Mouse (Mus musculus): Measurements from ENCODE around the gene Selp. TPM values are rescaled to one million over a fixed set of nuclear protein-coding genes. Genes with fewer than 3 reads are reported as not detected.

Selp gene
- total RNA-seq, 2 experiments from 2014 or later = 2.0 TPM

DNA sequence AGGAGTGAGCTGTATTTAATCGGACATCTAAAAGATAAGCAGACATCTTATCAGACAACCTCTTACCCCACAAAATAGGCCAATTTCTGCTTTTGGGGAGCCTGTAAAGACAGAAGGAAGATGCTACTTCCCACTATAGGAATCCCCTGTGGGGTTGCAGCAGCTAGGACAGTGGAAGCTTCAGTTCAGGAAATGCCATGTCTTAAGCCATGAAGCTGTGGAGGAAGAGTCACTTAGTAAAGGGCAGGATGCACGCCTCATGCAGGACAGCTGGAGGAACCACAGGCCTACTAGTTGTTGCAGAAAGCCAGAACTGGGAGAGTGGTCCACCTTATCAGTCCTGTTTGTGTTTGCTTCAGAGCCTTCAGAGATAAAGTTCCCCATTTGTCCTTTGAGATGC lies 55.4 kb downstream of the Selp start:
- ATAC-seq (ENCODE audit: poor library complexity, severe bottlenecking) = peak; percentile 45

DNA sequence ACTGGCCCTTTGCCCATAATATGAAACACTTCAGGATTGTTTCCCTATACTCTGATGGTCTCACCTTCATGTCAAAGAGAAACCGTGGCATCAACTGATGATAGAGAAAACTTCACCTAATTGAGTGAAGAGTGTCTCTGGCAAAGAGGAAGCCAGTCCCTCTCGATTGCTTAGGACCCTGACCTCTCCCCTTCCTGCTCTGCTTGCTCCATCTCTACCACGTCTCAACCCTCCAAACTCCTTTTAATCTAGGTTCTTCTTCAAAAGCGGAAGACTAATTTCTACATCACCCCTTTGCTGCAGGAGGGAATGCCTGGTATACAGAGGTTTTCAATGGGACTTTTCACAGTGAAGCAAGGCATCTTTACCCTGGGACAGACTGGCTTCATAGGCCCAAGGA lies 58.1 kb downstream of the Selp start:
- ATAC-seq (ENCODE audit: poor library complexity, severe bottlenecking) = peak; percentile 88

DNA sequence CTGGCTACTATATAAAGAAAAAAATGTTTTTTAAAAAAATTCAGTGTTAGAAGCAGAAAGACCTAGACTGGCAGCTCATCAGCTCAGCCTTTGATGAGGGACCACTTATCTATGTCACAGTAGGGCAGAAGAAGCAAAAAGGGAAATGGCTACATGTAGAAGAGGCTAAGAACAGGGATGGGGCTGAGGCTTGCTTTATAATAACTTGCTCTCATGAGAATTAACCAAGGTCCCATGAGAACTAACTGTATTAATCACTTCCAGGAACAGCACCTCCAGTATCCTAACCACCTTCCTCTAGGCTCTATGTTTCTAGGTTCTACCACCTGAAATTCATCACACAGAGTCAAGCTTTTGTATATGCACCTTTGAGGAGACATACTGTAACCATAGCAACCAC lies 61.8 kb downstream of the Selp start:
- no peak for ATAC-seq (ENCODE audit: poor library complexity, severe bottlenecking)

DNA sequence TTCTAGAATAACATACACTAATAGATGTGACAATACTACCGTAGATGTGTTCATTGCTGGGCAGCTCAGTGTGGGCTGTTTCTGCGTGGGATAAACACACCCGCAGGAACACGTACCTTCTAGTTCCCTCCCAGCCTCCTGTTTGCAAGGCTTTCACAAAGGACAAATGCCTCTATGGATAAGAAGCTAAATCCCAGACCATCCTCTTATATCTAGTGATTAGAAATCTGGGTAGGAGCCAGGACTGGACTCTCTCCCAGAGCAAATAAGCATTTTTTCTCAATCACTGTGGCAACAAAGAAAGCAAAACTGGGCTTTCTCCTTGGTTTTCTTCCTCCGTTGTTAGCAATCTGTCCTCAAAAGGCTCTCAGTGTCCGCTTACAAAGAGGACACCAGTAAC lies 63.4 kb downstream of the Selp start:
- ATAC-seq (ENCODE audit: poor library complexity, severe bottlenecking) = no peak

DNA sequence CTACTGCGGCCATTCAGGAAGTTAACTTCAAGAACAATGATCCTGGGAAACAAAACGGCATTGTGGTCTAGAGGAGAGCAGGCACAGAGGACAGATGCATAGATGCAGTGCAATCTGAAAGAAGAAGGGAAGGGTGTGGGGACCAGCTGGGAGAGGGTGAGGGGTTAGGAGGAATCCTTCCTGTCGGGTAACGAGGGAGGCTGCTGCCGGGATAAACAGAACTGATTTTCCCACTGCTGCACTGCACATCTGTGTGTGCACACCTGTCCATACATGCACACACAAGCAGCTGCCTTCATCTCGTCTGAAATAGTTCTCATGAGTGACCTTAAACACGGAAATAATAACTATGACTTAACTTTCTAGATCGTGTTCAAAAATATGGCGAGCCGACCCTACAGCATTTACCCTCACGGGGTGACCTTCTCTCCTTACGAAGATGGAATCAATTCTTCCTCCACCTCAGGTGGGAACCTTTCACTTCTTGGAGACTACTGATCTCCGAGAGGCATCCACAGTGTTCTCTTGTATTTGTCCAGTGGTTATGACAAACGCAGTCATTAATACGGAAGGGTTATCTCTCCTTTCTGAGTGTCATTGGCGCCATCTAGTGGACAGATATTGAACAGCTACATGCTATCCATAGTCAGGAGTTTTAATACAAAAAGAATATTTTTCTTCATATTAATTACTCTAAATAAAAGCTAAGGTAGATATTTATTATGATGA lies 69.2 kb downstream of the Selp start:
- peak; percentile 98 for ATAC-seq (ENCODE audit: poor library complexity, severe bottlenecking)

DNA sequence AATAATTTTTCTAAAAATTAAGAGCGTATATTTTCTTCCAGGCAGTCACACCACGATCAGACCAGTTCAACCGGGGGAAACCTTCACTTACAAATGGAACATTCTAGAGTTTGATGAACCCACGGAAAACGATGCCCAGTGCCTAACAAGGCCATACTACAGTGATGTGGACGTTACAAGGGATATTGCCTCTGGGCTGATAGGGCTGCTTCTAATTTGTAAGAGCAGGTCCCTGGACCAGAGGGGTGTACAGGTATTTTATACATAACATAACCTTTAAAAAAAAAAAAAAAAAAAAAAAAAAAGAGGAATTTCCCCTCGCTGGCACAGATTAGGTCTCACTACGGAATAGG lies 69.8 kb downstream of the Selp start:
- no peak for ATAC-seq (ENCODE audit: poor library complexity, severe bottlenecking)

DNA sequence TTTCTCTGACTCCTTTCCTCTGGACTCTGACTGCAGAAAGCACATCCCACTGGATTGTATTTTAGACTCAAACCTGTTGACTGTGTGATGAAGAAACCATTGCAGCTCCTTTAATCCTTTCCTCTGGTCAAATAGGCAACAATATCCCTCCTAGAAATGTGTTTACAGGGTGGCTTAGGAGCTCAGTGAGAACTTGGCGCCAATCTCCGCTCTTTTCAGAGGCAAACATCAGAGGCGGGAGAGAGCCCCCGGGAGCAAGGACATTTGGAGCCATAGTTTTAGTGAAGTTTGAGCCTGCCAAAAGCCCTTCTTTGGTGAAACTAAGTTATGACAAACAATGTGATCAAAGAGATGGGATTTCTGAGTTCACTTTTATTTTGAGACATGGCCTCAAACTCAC lies 70.3 kb downstream of the Selp start:
- ATAC-seq (ENCODE audit: poor library complexity, severe bottlenecking) = no peak

DNA sequence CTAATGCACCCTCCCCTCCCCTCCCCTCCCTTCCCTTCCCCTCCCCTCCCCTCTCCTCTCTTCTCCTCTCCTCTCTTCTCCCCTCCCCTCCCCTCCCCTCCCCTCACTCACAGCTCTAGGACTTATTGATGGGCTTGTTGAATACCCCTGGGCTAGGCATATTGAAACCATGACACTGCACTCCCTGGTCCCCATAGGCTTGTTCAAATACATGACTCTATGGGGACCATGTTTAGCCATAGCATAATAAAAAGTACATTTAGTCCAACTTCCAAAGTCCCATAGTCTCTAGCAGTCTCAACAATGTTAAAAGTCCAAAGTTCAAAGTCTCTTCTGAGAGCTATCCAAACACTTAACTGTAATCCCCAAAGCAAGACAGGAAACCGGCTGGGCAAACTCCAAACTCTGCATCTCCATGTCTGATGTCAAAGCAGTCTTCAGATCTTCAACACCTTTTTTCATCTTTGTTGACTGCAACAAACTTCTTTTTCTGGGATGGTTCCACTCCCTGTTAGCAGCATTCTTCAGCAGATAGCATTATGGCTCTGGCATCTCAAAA lies 72.0 kb downstream of the Selp start:
- ATAC-seq (ENCODE audit: poor library complexity, severe bottlenecking) = no peak

DNA sequence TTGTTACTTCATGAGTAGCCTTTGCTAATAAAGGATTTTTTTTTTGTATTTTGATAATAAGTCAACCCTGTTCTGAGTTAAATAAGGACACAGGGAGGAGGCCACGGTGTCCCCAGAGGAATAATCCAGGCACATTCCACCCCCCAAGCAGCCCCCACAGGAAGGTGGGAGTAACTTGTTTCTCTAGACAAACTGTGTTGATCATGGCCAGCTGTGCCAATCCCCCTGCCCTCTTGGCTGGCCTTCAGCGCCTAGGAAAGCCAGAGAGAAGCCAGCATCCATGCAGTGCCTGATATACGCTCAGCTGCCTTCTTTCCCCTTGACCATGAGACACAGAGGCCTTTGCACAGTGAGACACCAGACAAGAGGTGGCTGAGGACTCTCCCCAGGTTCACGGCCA lies 84.5 kb downstream of the Selp start:
- ATAC-seq (ENCODE audit: poor library complexity, severe bottlenecking) = no peak

Other genes with a start within 250 kb of the Selp start
- gene Scyl3, start 186.2 kb upstream of the Selp start, total RNA-seq (2015) = 29.5 and 40.9 TPM in 2 replicates
- 18.9 and 19.2 TPM in 2 replicates for gene Scyl3, start 186.2 kb upstream of the Selp start, total RNA-seq (2017)
- gene BC055324, start 120.5 kb upstream of the Selp start, total RNA-seq (2015) = 15.2 and 20.5 TPM in 2 replicates
- gene BC055324, start 120.5 kb upstream of the Selp start, total RNA-seq (2017) = 15.5 and 15.6 TPM in 2 replicates
- gene Mettl18, start 120.4 kb upstream of the Selp start, total RNA-seq (2015) = 2.8 and 5.4 TPM in 2 replicates
- 10.2 and 10.7 TPM in 2 replicates for gene Mettl18, start 120.4 kb upstream of the Selp start, total RNA-seq (2017)
- gene Sele, start 67.0 kb upstream of the Selp start, total RNA-seq (2015) = 0.07 and 0.18 TPM in 2 replicates
- gene Sele, start 67.0 kb upstream of the Selp start, total RNA-seq (2017) = 0.20 TPM in 1 of 2 replicates, not detected in the other
- gene Sell, start 53.3 kb upstream of the Selp start, total RNA-seq (2015) = 838 and 904 TPM in 2 replicates
- 641 and 646 TPM in 2 replicates for gene Sell, start 53.3 kb upstream of the Selp start, total RNA-seq (2017)
- 40.5 and 46.2 TPM in 2 replicates for gene F5, start 36.6 kb downstream of the Selp start, total RNA-seq (2015)
- 29.2 and 38.5 TPM in 2 replicates for gene F5, start 36.6 kb downstream of the Selp start, total RNA-seq (2017)
- gene Slc19a2, start 133.8 kb downstream of the Selp start, total RNA-seq (2015) = 6.1 and 6.8 TPM in 2 replicates
- gene Slc19a2, start 133.8 kb downstream of the Selp start, total RNA-seq (2017) = 3.0 and 4.5 TPM in 2 replicates
- gene Ccdc181, start 160.3 kb downstream of the Selp start, total RNA-seq (2015) = 4.4 and 6.7 TPM in 2 replicates
- gene Ccdc181, start 160.3 kb downstream of the Selp start, total RNA-seq (2017) = 11.9 and 13.8 TPM in 2 replicates
- gene Nme7, start 188.9 kb downstream of the Selp start, total RNA-seq (2015) = 15.5 and 16.0 TPM in 2 replicates
- 19.6 and 21.6 TPM in 2 replicates for gene Nme7, start 188.9 kb downstream of the Selp start, total RNA-seq (2017)
- gene Blzf1, start 192.2 kb downstream of the Selp start, total RNA-seq (2015) = 17.9 and 20.7 TPM in 2 replicates
- gene Blzf1, start 192.2 kb downstream of the Selp start, total RNA-seq (2017) = 27.9 and 28.3 TPM in 2 replicates

All from megakaryocyte, adult 5-6 weeks (primary cell).